Mouse (Mus musculus): Measurements from ENCODE around the gene Txnl4b.

DNA sequence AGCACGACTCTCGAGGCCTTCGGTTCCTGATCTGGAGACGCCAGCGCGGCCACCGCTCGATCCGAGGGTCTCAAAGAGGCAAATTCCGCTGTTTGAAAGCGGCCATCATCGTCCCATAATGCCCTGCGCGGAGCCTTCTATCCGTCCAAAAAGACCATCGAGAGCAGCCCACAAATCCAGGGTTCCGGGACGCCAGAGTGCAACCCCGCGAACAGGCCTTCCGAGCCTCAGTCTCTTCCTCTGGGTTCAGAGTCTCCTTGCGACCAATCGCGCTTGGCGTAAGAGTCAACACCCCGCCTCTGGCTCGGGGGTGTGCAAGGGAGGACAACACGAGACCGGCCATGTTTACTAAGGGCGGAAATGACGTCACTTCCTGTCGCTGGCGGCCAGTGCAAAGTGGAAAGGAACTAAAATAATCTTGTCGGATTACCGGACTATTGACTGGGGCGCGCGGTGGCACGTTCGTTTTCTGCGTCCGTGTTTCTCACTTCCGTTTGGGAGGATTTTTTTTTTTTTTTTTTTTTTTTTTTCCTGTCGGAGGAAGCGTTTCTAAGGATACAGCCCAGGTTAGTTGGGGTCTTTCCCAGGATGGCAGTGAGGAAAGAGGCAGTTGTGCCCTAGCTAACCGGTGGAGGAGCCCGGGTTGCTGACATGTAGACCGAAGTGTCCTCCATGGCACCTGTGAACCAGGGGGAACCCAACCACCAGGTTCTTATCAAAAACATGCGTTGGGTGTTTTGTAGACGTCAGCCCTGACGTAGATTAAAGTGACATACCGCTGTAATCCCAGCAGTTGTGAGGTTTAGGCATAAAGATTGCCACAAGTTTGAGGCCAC, at the start of gene Txnl4b, which contains the start of gene Dhx38:
- TF ChIP-seq CTCF (IDR thresholded peaks at IDR 0.05; ENCODE audit: borderline replicate concordance, insufficient read depth, low read depth, low read length), result no peak
- peak; percentile 31; the same call in 1 of the 2 replicates for TF ChIP-seq POLR2A (IDR thresholded peaks at IDR 0.05; ENCODE audit: borderline replicate concordance, insufficient read depth, low read length)

Measured in cerebellum, adult 2 months (tissue).